Mouse (Mus musculus) heart, embryonic 16.5 days (tissue): ENCODE measurements around the gene Naa10. TPM values are rescaled to one million over a fixed set of nuclear protein-coding genes. Genes with fewer than 3 reads are reported as not detected.

Experiments used
- ATAC-seq: fragments of 200-750 bp; cut with Nextera tagmentation; replicated peaks from 2 replicates; pipeline ENCODE4 v1.8.0; 2017; ENCODE audit warnings: moderate number of reproducible peaks; ENCODE audit not compliant: insufficient read depth, low FRiP score; ENCODE audit errors: extremely low read depth
- H3K27ac ChIP-seq: fragments of 300-500 bp; sonication (generic); 2 replicates; pipeline ENCODE4 v1.5.1; 2014; ENCODE audit warnings: mild to moderate bottlenecking, low read length, control low read depth, moderate library complexity
- H3K27me3 ChIP-seq: fragments of 300-500 bp; sonication (generic); 2 replicates; pipeline ENCODE4 v1.6.1; 2014; ENCODE audit warnings: low read length, mixed read lengths; ENCODE audit not compliant: control insufficient read depth, insufficient read depth
- H3K36me3 ChIP-seq: fragments of 300-500 bp; sonication (generic); 2 replicates; pipeline ENCODE4 v1.6.1; 2014; ENCODE audit not compliant: control insufficient read depth, insufficient read depth
- H3K4me1 ChIP-seq: fragments of 300-500 bp; sonication (generic); 2 replicates; pipeline ENCODE4 v1.6.1; 2014; ENCODE audit warnings: low read length, mixed read lengths; ENCODE audit not compliant: control insufficient read depth, insufficient read depth
- H3K4me2 ChIP-seq: fragments of 300-500 bp; sonication (generic); 2 replicates; pipeline ENCODE4 v1.6.1; 2014; ENCODE audit warnings: low read depth, mild to moderate bottlenecking, control low read depth, low read length
- H3K4me3 ChIP-seq: fragments of 300-500 bp; sonication (generic); 2 replicates; pipeline ENCODE4 v1.5.1; 2014; ENCODE audit warnings: mild to moderate bottlenecking, control low read depth, low read length
- H3K9ac ChIP-seq: fragments of 300-500 bp; sonication (generic); 2 replicates; pipeline ENCODE4 v1.6.1; 2014; ENCODE audit warnings: low read length, control low read depth
- H3K9me3 ChIP-seq: fragments of 300-500 bp; sonication (generic); replicated peaks from 2 replicates; pipeline ENCODE4 v1.6.1; 2016; ENCODE audit warnings: low read length; ENCODE audit not compliant: control insufficient read depth
- WGBS: fragments of 180-500 bp; shearing (Covaris S2); extraction: QIAGEN DNeasy Blood & Tissue Kit; methylation state at CpG from one replicate; pipeline ENCODE4 v1.1.7; 2014; 5-methylcytosine and 5-hydroxymethylcytosine counted together
- polyA plus RNA-seq: library from polyadenylated mRNA; unstranded; fragments of >200 nt; fragmentation: Nextera tagmentation; extraction: Ambion mirVana; gene quantifications from 2 replicates; pipeline ENCODE4 v1.2.1, GENCODE M21; 2015

Naa10 gene
- polyA plus RNA-seq, 1 experiment from 2014 or later = 97.1 TPM

DNA sequence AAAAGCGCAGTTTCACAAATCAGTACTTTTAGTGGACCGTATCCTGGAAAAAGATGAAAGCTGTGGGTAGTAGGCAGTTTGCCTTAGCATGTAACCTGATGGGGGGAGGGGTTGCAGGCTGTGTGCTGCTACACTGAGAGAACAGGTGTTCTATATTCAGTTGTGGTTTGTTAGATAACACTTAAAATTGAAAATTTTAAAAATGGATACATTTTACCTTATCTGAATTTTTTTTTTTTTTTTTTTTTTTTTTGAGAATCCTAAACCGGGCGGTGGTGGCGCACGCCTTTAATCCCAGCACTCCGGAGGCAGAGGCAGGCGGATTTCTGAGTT is 772 bp upstream of the Naa10 start:
- 75% methylated on average over 8 of the region's 8 CpGs for WGBS
- Histone ChIP-seq H3K4me2 (peak overlapping the region; percentile 73), H3K27me3 (no peaks in the 10 kb centered on the region), H3K36me3 (0 out of 2 replicates have a peak, but pooled peaks cover 2% of the 10 kb centered on the region), H3K9ac (peak overlapping the region; percentile 71), H3K4me1 (peaks cover 3% of the 10 kb centered on the region; the same call in 1 of the 2 replicates), H3K4me3 (peak overlapping the region; percentile 67), H3K27ac (no peak overlapping the region), H3K9me3 (no peaks in the 10 kb centered on the region)
- ATAC-seq = no peak

DNA sequence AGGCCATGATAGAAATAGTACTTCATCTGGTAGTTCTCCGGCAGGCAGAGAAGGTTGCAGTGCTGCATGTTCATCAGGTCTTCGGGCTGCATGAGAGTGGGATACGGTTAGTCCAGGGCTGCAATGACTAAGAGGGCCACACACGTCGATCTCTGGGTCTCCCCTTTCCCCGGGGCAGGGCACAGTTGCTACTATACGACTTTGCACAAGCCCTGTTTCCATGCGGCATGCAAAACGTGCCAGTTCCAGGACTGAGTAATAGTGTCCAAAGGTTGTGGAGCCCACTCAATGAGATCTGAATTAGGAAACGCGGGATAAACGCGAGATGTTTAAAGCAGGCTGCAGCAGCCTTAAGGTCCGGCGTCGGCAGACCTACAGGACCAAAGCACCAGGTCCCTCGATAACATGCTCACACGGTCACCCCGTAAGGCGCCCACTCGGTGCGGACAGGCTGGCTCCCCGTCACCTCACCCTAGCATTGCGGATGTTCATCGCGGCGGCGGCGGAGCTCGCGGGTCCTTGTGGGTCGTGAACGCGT is 390 bp downstream of the Naa10 start:
- peak; percentile 11; the same call in 1 of the 2 replicates for ATAC-seq
- Histone ChIP-seq H3K36me3 (0 out of 2 replicates have a peak, but pooled peaks cover 2% of the 10 kb centered on the region), H3K4me3 (peak overlapping the region; percentile 67), H3K27me3 (no peaks in the 10 kb centered on the region), H3K27ac (peak overlapping the region; percentile 86), H3K4me1 (peaks cover 3% of the 10 kb centered on the region; the same call in 1 of the 2 replicates), H3K4me2 (peak overlapping the region; percentile 71), H3K9me3 (no peaks in the 10 kb centered on the region), H3K9ac (peak overlapping the region; percentile 72)
- WGBS = 12% methylated on average over 34 of the region's 34 CpGs

DNA sequence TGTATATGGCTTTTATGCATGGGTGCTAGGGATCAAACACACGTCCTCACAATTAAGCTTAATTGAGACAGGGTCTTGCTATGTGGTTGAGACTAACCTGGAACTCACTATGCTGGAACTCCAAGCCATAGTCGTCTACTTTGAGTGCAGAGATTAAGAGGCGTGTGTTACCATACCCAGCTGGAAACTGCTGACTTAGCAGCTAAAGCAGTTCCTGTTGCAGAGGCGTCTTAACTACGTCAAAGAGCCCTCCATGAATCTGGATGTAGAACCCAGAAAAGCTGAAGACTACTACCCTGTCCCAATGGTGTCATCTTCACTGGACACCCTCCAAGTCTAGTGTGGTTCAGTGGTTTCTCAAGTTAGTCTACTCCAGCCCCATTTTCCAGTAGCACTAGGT is 3.1 kb downstream of the Naa10 start:
- Histone ChIP-seq H3K9ac (no peak overlapping the region), H3K27ac (no peak overlapping the region), H3K36me3 (0 out of 2 replicates have a peak, but pooled peaks cover 2% of the 10 kb centered on the region), H3K9me3 (no peaks in the 10 kb centered on the region), H3K27me3 (no peaks in the 10 kb centered on the region), H3K4me3 (no peak overlapping the region), H3K4me1 (peaks cover 3% of the 10 kb centered on the region; the same call in 1 of the 2 replicates), H3K4me2 (no peak overlapping the region)
- ATAC-seq = no peak
- 78% methylated on average over 5 of the region's 5 CpGs for WGBS

DNA sequence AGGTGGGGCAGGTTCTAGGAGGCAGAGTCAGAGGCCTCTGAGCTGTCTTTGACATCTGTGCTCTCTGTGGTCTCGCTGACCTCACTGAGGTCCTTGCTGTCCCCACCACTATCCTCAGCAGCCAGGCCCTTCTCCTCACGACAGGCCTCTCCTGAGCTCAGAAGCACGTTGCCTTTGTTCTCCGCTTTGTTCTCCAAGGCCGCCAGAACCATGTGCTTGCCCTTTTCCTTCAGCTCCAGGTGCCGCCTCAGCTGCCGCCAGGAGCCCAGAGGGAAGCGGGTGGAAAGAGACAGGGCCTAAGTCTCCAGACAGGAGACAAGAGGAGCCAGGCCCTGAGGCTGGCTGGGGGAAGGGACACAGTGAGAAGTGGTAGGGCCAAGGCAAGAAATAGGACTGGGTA is 4.8 kb downstream of the Naa10 start:
- H3K4me3 ChIP-seq = no peak overlapping the region
- no peaks in the 10 kb centered on the region for H3K27me3 ChIP-seq
- WGBS = 86% methylated on average over 8 of the region's 8 CpGs
- no peak for ATAC-seq
- peaks cover 3% of the 10 kb centered on the region; the same call in 1 of the 2 replicates for H3K4me1 ChIP-seq
- no peak overlapping the region for H3K9ac ChIP-seq
- H3K36me3 ChIP-seq = 0 out of 2 replicates have a peak, but pooled peaks cover 2% of the 10 kb centered on the region
- H3K27ac ChIP-seq = no peak overlapping the region
- no peak overlapping the region for H3K4me2 ChIP-seq
- H3K9me3 ChIP-seq = no peaks in the 10 kb centered on the region

DNA sequence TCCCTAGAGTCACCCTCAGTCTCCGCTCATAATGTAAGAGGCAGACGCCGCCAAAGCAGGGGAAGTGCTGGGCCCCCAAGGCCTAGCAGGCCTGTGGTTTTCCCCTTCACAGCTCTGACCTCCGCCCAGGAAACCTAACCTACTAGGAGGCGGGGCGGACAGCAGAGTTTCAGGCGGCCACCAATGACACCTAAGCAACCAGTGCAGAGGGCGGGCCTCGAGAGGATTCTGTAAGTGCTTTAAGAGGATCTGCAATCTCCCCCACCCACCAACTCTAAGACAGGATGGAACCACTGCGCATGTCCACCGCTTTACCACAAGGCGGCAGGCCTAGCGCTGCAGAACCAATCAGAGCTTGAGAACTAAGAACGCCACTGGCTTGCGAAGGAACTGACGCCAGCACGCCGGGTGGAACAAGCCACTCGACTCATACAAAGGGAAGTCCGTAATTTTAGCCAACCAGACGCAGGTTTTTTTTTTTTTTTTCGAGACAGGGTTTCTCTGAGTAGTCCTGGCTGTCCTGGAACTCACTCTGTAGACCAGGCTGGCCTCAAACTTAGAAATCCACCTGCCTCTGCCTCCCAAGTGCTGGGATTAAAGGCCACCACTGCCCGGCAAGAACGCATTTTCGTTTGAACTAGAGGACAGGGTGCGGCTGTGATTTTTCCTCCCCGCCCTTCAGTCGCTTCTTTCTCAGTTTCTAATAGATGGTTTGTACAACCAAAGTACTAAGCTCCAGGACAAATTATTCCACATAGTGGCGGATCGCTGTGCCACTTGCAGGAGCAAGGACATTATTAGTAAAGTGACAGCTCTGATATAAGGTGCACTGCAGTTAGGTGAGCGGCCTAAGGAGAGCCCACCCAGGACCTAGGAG is 6.7 kb downstream of the Naa10 start:
- Histone ChIP-seq H3K27ac (peak overlapping the region; percentile 83), H3K4me3 (peak overlapping the region; percentile 29), H3K27me3 (no peaks in the 10 kb centered on the region; the same call in 1 of the 2 replicates), H3K4me1 (peaks cover 2% of the 10 kb centered on the region; the same call in 1 of the 2 replicates), H3K4me2 (peak overlapping the region; percentile 54), H3K9me3 (no peaks in the 10 kb centered on the region), H3K36me3 (0 out of 2 replicates have a peak, but pooled peaks cover 2% of the 10 kb centered on the region), H3K9ac (peak overlapping the region; percentile 44)
- WGBS = 22% methylated on average over 31 of the region's 31 CpGs
- peak; percentile 98 for ATAC-seq

DNA sequence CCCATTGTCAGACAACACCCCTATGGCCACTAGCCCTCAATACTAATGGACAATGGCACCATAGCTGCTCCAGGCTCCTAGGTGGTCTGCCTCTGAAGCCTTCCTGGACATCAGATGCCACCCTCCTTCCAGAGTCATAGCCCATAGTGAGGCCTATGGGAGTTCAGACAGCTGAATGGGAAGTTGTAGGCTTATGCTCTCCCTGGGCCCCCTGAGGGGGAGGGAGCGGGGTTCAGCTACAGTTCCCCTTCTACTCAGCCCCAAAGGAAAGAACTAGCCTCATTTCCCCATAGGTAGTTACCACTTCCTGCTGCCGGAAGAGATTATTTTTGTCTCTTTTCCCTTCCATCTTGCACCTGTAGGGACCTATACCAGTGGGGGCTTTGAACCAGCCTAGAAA is 10.2 kb downstream of the Naa10 start:
- Histone ChIP-seq H3K27ac (peak overlapping the region; percentile 27; the same call in 1 of the 2 replicates), H3K27me3 (no peaks in the 10 kb centered on the region; the same call in 1 of the 2 replicates), H3K4me3 (no peak overlapping the region), H3K36me3 (no peaks in the 10 kb centered on the region), H3K4me1 (peaks cover 2% of the 10 kb centered on the region; the same call in 1 of the 2 replicates), H3K9me3 (no peaks in the 10 kb centered on the region), H3K9ac (no peak overlapping the region), H3K4me2 (peak overlapping the region; percentile 49)
- 68% methylated on average over 2 of the region's 2 CpGs for WGBS
- no peak for ATAC-seq

DNA sequence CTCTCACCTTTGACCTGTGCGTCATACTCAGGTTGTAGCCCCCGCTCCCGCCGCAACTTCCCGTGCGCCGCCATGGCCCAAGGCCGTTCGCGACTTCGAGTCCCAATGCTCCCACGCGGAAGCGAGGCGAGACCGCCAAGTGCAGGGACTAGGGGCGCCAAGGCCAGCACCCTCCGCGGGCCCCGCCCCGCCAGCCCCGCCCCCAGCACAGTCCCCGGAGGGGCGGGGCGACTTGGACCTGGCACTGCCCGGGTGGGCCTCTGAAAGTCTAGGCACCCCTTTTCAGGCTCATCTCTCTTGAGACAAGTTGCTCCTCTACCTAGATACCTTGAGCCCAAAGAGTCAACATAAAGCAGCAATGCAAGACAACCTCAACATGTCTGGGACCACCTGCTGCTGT is 10.6 kb downstream of the Naa10 start:
- H3K27ac ChIP-seq = peak overlapping the region; percentile 27; the same call in 1 of the 2 replicates

DNA sequence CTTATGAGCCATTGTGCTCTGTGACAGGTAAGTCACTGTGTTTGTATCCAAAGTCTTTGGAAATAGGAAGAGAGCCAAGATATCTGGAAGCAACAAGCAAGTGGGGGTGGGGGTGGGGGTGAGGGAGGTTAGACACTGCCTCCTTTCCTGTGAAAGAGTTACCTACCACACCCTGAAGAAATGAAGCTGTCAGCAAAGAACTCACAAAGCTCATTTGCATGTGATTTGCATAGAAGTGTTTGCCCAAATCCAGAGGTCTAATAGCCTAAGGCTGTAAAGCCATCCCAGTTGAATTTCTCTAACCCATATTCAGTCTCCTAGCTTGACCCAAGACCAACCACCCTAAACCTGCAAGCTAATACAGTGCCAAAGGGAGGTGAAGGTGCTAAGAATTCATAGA is 11.3 kb downstream of the Naa10 start:
- Histone ChIP-seq H3K27ac (no peak overlapping the region), H3K36me3 (no peaks in the 10 kb centered on the region), H3K9ac (no peak overlapping the region), H3K4me3 (peak overlapping the region; percentile 9; the same call in 1 of the 2 replicates), H3K4me1 (peaks cover 2% of the 10 kb centered on the region; the same call in 1 of the 2 replicates), H3K27me3 (no peaks in the 10 kb centered on the region; the same call in 1 of the 2 replicates), H3K9me3 (no peaks in the 10 kb centered on the region), H3K4me2 (peak overlapping the region; percentile 49; the same call in 1 of the 2 replicates)
- no peak for ATAC-seq

More for the DNA sequence above, 10.6 kb downstream of the Naa10 start:
- Histone ChIP-seq H3K4me3 (peak overlapping the region; percentile 9; the same call in 1 of the 2 replicates), H3K4me2 (peak overlapping the region; percentile 49), H3K36me3 (no peaks in the 10 kb centered on the region), H3K9ac (no peak overlapping the region), H3K27me3 (no peaks in the 10 kb centered on the region; the same call in 1 of the 2 replicates), H3K4me1 (peaks cover 2% of the 10 kb centered on the region; the same call in 1 of the 2 replicates), H3K9me3 (no peaks in the 10 kb centered on the region)
- ATAC-seq = no peak
- WGBS = 10% methylated on average over 26 of the region's 26 CpGs
